In genomic region chr17:35245731-35246623, GRCm38 (mm10) we compare ENCODE assay signal across 1 mouse cellular context.
TF ChIP-seq lines count a peak whose summit lies in the region.

No protein-coding gene starts in this region.

TF ChIP-seq in MEL, 35 proteins besides CTCF, POLR2A, EP300 and RAD21 (continued from another document):
- peak; percentile 52; the same call in 1 of the 2 replicates for TF ChIP-seq MAX (IDR thresholded peaks at IDR 0.05; ENCODE audit: low read length)
- no peak for TF ChIP-seq MYC (IDR thresholded peaks at IDR 0.05; ENCODE audit: low read depth, low read length)
